Mouse (Mus musculus): ENCODE data around the gene Xkr7. TPM values are rescaled to one million over a fixed set of nuclear protein-coding genes. Genes with fewer than 3 reads are reported as not detected.

Gene Xkr7
- polyA plus RNA-seq, 3 experiments from 2014 or later, result not detected

- no peak for ATAC-seq
These were observed 43.0 kb downstream of the Xkr7 start for GRCm38 (mm10) chr2:153074651-153075050.

GRCm38 (mm10) chr2:153075961-153076360, 44.3 kb downstream of the Xkr7 start:
- no peak for ATAC-seq

GRCm38 (mm10) chr2:153080841-153081523, 49.3 kb downstream of the Xkr7 start:
- ATAC-seq, result no peak

GRCm38 (mm10) chr2:153081866-153082265, 50.2 kb downstream of the Xkr7 start:
- ATAC-seq, result no peak

- ATAC-seq, result no peak
These were observed 51.6 kb downstream of the Xkr7 start for GRCm38 (mm10) chr2:153083275-153083674.

- no peak for ATAC-seq
These were observed 52.2 kb downstream of the Xkr7 start for GRCm38 (mm10) chr2:153083824-153084223.

- ATAC-seq, result no peak
These were observed 52.8 kb downstream of the Xkr7 start for GRCm38 (mm10) chr2:153084261-153084976.

GRCm38 (mm10) chr2:153085556-153085955, 53.9 kb downstream of the Xkr7 start:
- ATAC-seq, result no peak

- ATAC-seq, result no peak
These were observed 54.5 kb downstream of the Xkr7 start for GRCm38 (mm10) chr2:153086166-153086565.

- ATAC-seq, result no peak
These were observed 55.4 kb downstream of the Xkr7 start for GRCm38 (mm10) chr2:153087091-153087490.

- no peak for ATAC-seq
These were observed 57.7 kb downstream of the Xkr7 start for GRCm38 (mm10) chr2:153089316-153089715.

GRCm38 (mm10) chr2:153090551-153091165, 59.0 kb downstream of the Xkr7 start:
- no peak for ATAC-seq

Other genes starting within 250 kb of the Xkr7 start
- 10 to 100 TPM; 36.5 to 64.5 (median 41.8) TPM for gene Bcl2l1, start 200.1 kb upstream of the Xkr7 start, polyA plus RNA-seq (2017; shearing (Covaris generic))
- gene Tpx2, start 183.9 kb upstream of the Xkr7 start, polyA plus RNA-seq (2017; shearing (Covaris generic)), result 10 to 100 TPM in 1 of 3 experiments, 1 to 10 TPM in 2; 5.3 to 56.1 (median 5.7) TPM
- gene Mylk2, start 120.5 kb upstream of the Xkr7 start, polyA plus RNA-seq (2017; shearing (Covaris generic)), result not detected
- gene Foxs1, start 98.6 kb upstream of the Xkr7 start, polyA plus RNA-seq (2017; shearing (Covaris generic)), result not detected
- not detected for gene Dusp15, start 80.2 kb upstream of the Xkr7 start, polyA plus RNA-seq (2017; shearing (Covaris generic))
- 1 to 10 TPM in 2 of 3 experiments, under 1 TPM in 1; 0.92 to 1.6 (median 1.0) TPM for gene Ttll9, start 69.4 kb upstream of the Xkr7 start, polyA plus RNA-seq (2017; shearing (Covaris generic))
- gene Pdrg1, start 16.4 kb upstream of the Xkr7 start, polyA plus RNA-seq (2017; shearing (Covaris generic)), result 100 to 1,000 TPM; 149 to 191 (median 188) TPM
- not detected for gene Ccm2l, start 34.1 kb downstream of the Xkr7 start, polyA plus RNA-seq (2017; shearing (Covaris generic))
- 1 to 10 TPM in 1 of 3 experiments, under 1 TPM in 1, not detected in 1; 0.28 to 1.0 TPM for gene Hck, start 76.6 kb downstream of the Xkr7 start, polyA plus RNA-seq (2017; shearing (Covaris generic))
- gene Tm9sf4, start 129.5 kb downstream of the Xkr7 start, polyA plus RNA-seq (2017; shearing (Covaris generic)), result 10 to 100 TPM; 31.2 to 49.1 (median 47.2) TPM
- 10 to 100 TPM; 23.3 to 25.2 (median 25.1) TPM for gene Tspyl3, start 193.6 kb downstream of the Xkr7 start, polyA plus RNA-seq (2017; shearing (Covaris generic))
- 10 to 100 TPM; 18.9 to 24.1 (median 21.5) TPM for gene Plagl2, start 209.6 kb downstream of the Xkr7 start, polyA plus RNA-seq (2017; shearing (Covaris generic))
- gene Pofut1, start 209.7 kb downstream of the Xkr7 start, polyA plus RNA-seq (2017; shearing (Covaris generic)), result 10 to 100 TPM in 1 of 3 experiments, 1 to 10 TPM in 2; 6.2 to 13.5 (median 9.4) TPM